Mouse (Mus musculus): ENCODE results near the gene Usp30. TPM values are rescaled to one million over a fixed set of nuclear protein-coding genes. Genes with fewer than 3 reads are reported as not detected.

Usp30 gene
- 10 to 100 TPM; 39.5 to 52.3 (median 45.2) TPM for total RNA-seq (2022)

- no peak for DNase-seq (ENCODE audit: low spot score in 2 of 2)
Observed at GRCm38 (mm10) chr5:114065161-114065560, at the start of gene Usp30. Gene Usp30, plus strand, starts transcription at chr5:114065461.

- DNase-seq (ENCODE audit: low spot score in 2 of 2): no peak
Observed at GRCm38 (mm10) chr5:114024390-114024789, 40.9 kb upstream of the Usp30 start.

- DNase-seq (ENCODE audit: low spot score in 2 of 2): no peak
Observed at GRCm38 (mm10) chr5:114024885-114025284, 40.4 kb upstream of the Usp30 start.

- no peak for DNase-seq (ENCODE audit: low spot score in 2 of 2)
Observed at GRCm38 (mm10) chr5:114027217-114027944, 37.9 kb upstream of the Usp30 start.

GRCm38 (mm10) chr5:114028111-114028510 is 37.1 kb upstream of the Usp30 start:
- no peak for DNase-seq (ENCODE audit: low spot score in 2 of 2)

- DNase-seq (ENCODE audit: low spot score in 2 of 2): no peak
Observed at GRCm38 (mm10) chr5:114030652-114031051, 34.6 kb upstream of the Usp30 start.

- no peak for DNase-seq (ENCODE audit: low spot score in 2 of 2)
Observed at GRCm38 (mm10) chr5:114032161-114032763, 33.0 kb upstream of the Usp30 start.

- DNase-seq (ENCODE audit: low spot score in 2 of 2): no peak
Observed at GRCm38 (mm10) chr5:114034393-114034792, 30.9 kb upstream of the Usp30 start.

- no peak for DNase-seq (ENCODE audit: low spot score in 2 of 2)
Observed at GRCm38 (mm10) chr5:114035111-114035510, 30.1 kb upstream of the Usp30 start.

- no peak for DNase-seq (ENCODE audit: low spot score in 2 of 2)
Observed at GRCm38 (mm10) chr5:114040508-114040907, 24.8 kb upstream of the Usp30 start.

GRCm38 (mm10) chr5:114040911-114041310 is 24.4 kb upstream of the Usp30 start:
- no peak for DNase-seq (ENCODE audit: low spot score in 2 of 2)

GRCm38 (mm10) chr5:114041327-114041930 is 23.8 kb upstream of the Usp30 start:
- DNase-seq (ENCODE audit: low spot score in 2 of 2): no peak

GRCm38 (mm10) chr5:114043800-114044199 is 21.5 kb upstream of the Usp30 start:
- DNase-seq (ENCODE audit: low spot score in 2 of 2): no peak

GRCm38 (mm10) chr5:114045134-114045533 is 20.1 kb upstream of the Usp30 start:
- DNase-seq (ENCODE audit: low spot score in 2 of 2): no peak

GRCm38 (mm10) chr5:114046151-114046550 is 19.1 kb upstream of the Usp30 start:
- DNase-seq (ENCODE audit: low spot score in 2 of 2): no peak

GRCm38 (mm10) chr5:114046604-114047003 is 18.7 kb upstream of the Usp30 start:
- DNase-seq (ENCODE audit: low spot score in 2 of 2): no peak

- no peak for DNase-seq (ENCODE audit: low spot score in 2 of 2)
Observed at GRCm38 (mm10) chr5:114047182-114047581, 18.1 kb upstream of the Usp30 start.

GRCm38 (mm10) chr5:114048731-114049308 is 16.4 kb upstream of the Usp30 start:
- DNase-seq (ENCODE audit: low spot score in 2 of 2): no peak

- DNase-seq (ENCODE audit: low spot score in 2 of 2): peak in 1 of 2 experiments; percentile 49
Observed at GRCm38 (mm10) chr5:114052246-114052761, 13.0 kb upstream of the Usp30 start.

- peak in 1 of 2 experiments; percentile 26 for DNase-seq (ENCODE audit: low spot score in 2 of 2)
Observed at GRCm38 (mm10) chr5:114057129-114057731, 8.0 kb upstream of the Usp30 start.

GRCm38 (mm10) chr5:114061675-114062074 is 3.6 kb upstream of the Usp30 start:
- no peak for DNase-seq (ENCODE audit: low spot score in 2 of 2)

- DNase-seq (ENCODE audit: low spot score in 2 of 2): no peak
Observed at GRCm38 (mm10) chr5:114063958-114064357, 1.3 kb upstream of the Usp30 start.

Measured in layer of hippocampus, adult 8-10 months (tissue).